ENCODE assay signal across 8 mouse cellular contexts in genomic region chr7:31115182-31115581, GRCm38 (mm10). TPM values are rescaled to one million over a fixed set of nuclear protein-coding genes. Genes with fewer than 3 reads are reported as not detected.
A peak's percentile ranks its signal among the peaks of the same experiment; 100 is the strongest.
DNase-seq lines count a peak whose midpoint lies in the region; ATAC-seq and TF ChIP-seq lines count a peak whose summit lies in the region.
"Had no signal": no experiment of that assay in that cellular context is flagged by ENCODE, and none has a peak within 500 bp of the region (broad histone marks: within the 10 kb centered on the region; RNA-seq: fewer than 3 reads in every experiment).

Hpn (minus strand) TSS chr7:31115290.

- TF ChIP-seq EP300 in stomach, postnatal 0 days (optimal IDR thresholded peaks at IDR 0.05): no peak

- 0 out of 2 replicates have a peak, but pooled peaks cover 4% of the 10 kb centered on the region for H3K4me1 ChIP-seq in neural tube, embryonic 12.5 days
- H3K4me1 ChIP-seq in intestine, embryonic 14.5 days (replicated peaks; ENCODE audit: control insufficient read depth, insufficient read depth, low read length): peaks cover 15% of the 10 kb centered on the region
- peaks cover 10% of the 10 kb centered on the region for H3K4me1 ChIP-seq in limb, embryonic 15.5 days
- peaks cover 3% of the 10 kb centered on the region for H3K4me1 ChIP-seq in stomach, postnatal 0 days (replicated peaks; ENCODE audit: control insufficient read depth, insufficient read depth)
- H3K4me1 ChIP-seq in midbrain, postnatal 0 days (ENCODE audit: insufficient read depth, low read length): no peaks in the 10 kb centered on the region

- intact Hi-C loops in left cerebral cortex, postnatal 36 days (cut with DNase I): no loop called here

- no peak within 1 kb of the TSS for H3K4me3 ChIP-seq in neural tube, embryonic 12.5 days
- H3K4me3 ChIP-seq in intestine, embryonic 14.5 days (ENCODE audit: low read depth, low read length): peak within 1 kb of the TSS; percentile 16; the same call in 1 of the 2 replicates
- no peak within 1 kb of the TSS for H3K4me3 ChIP-seq in limb, embryonic 15.5 days
- H3K4me3 ChIP-seq in stomach, postnatal 0 days (ENCODE audit: low read depth, low read length): peak within 1 kb of the TSS; percentile 24
- H3K4me3 ChIP-seq in midbrain, postnatal 0 days (ENCODE audit: low read depth, low read length): no peak within 1 kb of the TSS

- peaks cover 5% of the 10 kb centered on the region for H3K27me3 ChIP-seq in neural tube, embryonic 12.5 days (replicated peaks)
- no peaks in the 10 kb centered on the region for H3K27me3 ChIP-seq in intestine, embryonic 14.5 days (replicated peaks; ENCODE audit: control insufficient read depth, insufficient read depth, low read length)
- H3K27me3 ChIP-seq in limb, embryonic 15.5 days: no peaks in the 10 kb centered on the region
- H3K27me3 ChIP-seq in stomach, postnatal 0 days (ENCODE audit: control insufficient read depth, insufficient read depth, low read length): no peaks in the 10 kb centered on the region
- H3K27me3 ChIP-seq in midbrain, postnatal 0 days (ENCODE audit: insufficient read depth, low read length): no peaks in the 10 kb centered on the region

- no peaks in the 10 kb centered on the region for H3K36me3 ChIP-seq in neural tube, embryonic 12.5 days
- H3K36me3 ChIP-seq in intestine, embryonic 14.5 days (ENCODE audit: control insufficient read depth, insufficient read depth, low read length): no peaks in the 10 kb centered on the region
- no peaks in the 10 kb centered on the region for H3K36me3 ChIP-seq in limb, embryonic 15.5 days
- no peaks in the 10 kb centered on the region for H3K36me3 ChIP-seq in stomach, postnatal 0 days (ENCODE audit: control insufficient read depth, insufficient read depth, low read length)
- no peaks in the 10 kb centered on the region for H3K36me3 ChIP-seq in midbrain, postnatal 0 days (ENCODE audit: insufficient read depth, low read length)

- H3K4me2 ChIP-seq in neural tube, embryonic 12.5 days (replicated peaks): 0 out of 2 replicates have a peak within 1 kb of the TSS, but pooled peaks have one; percentile 9
- H3K4me2 ChIP-seq in intestine, embryonic 14.5 days (ENCODE audit: low read length): peak within 1 kb of the TSS; percentile 41
- peak within 1 kb of the TSS; percentile 35 for H3K4me2 ChIP-seq in limb, embryonic 15.5 days
- H3K4me2 ChIP-seq in stomach, postnatal 0 days (replicated peaks; ENCODE audit: low read depth): peak within 1 kb of the TSS; percentile 40
- no peak within 1 kb of the TSS for H3K4me2 ChIP-seq in midbrain, postnatal 0 days (ENCODE audit: low read depth, low read length, poor library complexity, severe bottlenecking)

- no peak for ATAC-seq in neural tube, embryonic 12.5 days (ENCODE audit: low FRiP score, low read depth)
- ATAC-seq in intestine, embryonic 14.5 days (replicated peaks; ENCODE audit: low FRiP score, low TSS enrichment, low read depth): peak; percentile 79
- ATAC-seq in limb, embryonic 15.5 days (ENCODE audit: insufficient number of reproducible peaks, low FRiP score, low TSS enrichment, low read depth): no peak
- ATAC-seq in stomach, postnatal 0 days (ENCODE audit: low FRiP score, low TSS enrichment): peak; percentile 85
- ATAC-seq in midbrain, postnatal 0 days (ENCODE audit: low FRiP score): no peak
- ATAC-seq: inflammation-experienced regulatory T-cells, adult 6 months had no signal

- TF ChIP-seq CTCF in stomach, postnatal 0 days (IDR thresholded peaks at IDR 0.05; ENCODE audit: low read depth): no peak
- no peak for TF ChIP-seq CTCF in midbrain, postnatal 0 days (IDR thresholded peaks at IDR 0.05)

- no peak within 1 kb of the TSS for H3K27ac ChIP-seq in neural tube, embryonic 12.5 days
- peak within 1 kb of the TSS; percentile 43; the same call in 1 of the 2 replicates for H3K27ac ChIP-seq in intestine, embryonic 14.5 days (ENCODE audit: low read depth)
- H3K27ac ChIP-seq in limb, embryonic 15.5 days: no peak within 1 kb of the TSS; the same call in 1 of the 2 replicates
- peak within 1 kb of the TSS; percentile 49; the same call in 1 of the 2 replicates for H3K27ac ChIP-seq in stomach, postnatal 0 days (replicated peaks)
- H3K27ac ChIP-seq in midbrain, postnatal 0 days (ENCODE audit: low read depth, low read length): no peak within 1 kb of the TSS

- 18% methylated on average over 15 of the region's 15 CpGs for WGBS in neural tube, embryonic 12.5 days
- WGBS in intestine, embryonic 14.5 days: 21% methylated on average over 15 of the region's 15 CpGs
- WGBS in limb, embryonic 15.5 days: 20% methylated on average over 15 of the region's 15 CpGs
- WGBS in stomach, postnatal 0 days: 22% methylated on average over 15 of the region's 15 CpGs
- 22% methylated on average over 11 of the region's 15 CpGs for WGBS in midbrain, postnatal 0 days

- H3K9ac ChIP-seq in neural tube, embryonic 12.5 days: no peak within 1 kb of the TSS
- H3K9ac ChIP-seq in intestine, embryonic 14.5 days (ENCODE audit: low read length): peak within 1 kb of the TSS; percentile 27; the same call in 1 of the 2 replicates
- no peak within 1 kb of the TSS for H3K9ac ChIP-seq in limb, embryonic 15.5 days
- peak within 1 kb of the TSS; percentile 32 for H3K9ac ChIP-seq in stomach, postnatal 0 days (ENCODE audit: low read length)
- no peak within 1 kb of the TSS for H3K9ac ChIP-seq in midbrain, postnatal 0 days (replicated peaks; ENCODE audit: low read length, poor library complexity, severe bottlenecking)

- DNase-seq in neural tube, embryonic 10.5 days (ENCODE audit: extremely low spot score, low spot score): no peak
- peak; percentile 69 for DNase-seq in intestine, embryonic 14.5 days (ENCODE audit: low spot score)
- DNase-seq in stomach, postnatal 0 days (ENCODE audit: low spot score): peak; percentile 89
- DNase-seq in left cerebral cortex, postnatal 36 days (ENCODE audit: low spot score in 2 of 2): no peak
- DNase-seq in midbrain, postnatal 0 days (ENCODE audit: low spot score): no peak

- no peaks in the 10 kb centered on the region for H3K9me3 ChIP-seq in neural tube, embryonic 12.5 days
- no peaks in the 10 kb centered on the region for H3K9me3 ChIP-seq in intestine, embryonic 14.5 days (ENCODE audit: control insufficient read depth, low read length)
- H3K9me3 ChIP-seq in limb, embryonic 15.5 days: no peaks in the 10 kb centered on the region
- no peaks in the 10 kb centered on the region for H3K9me3 ChIP-seq in stomach, postnatal 0 days (ENCODE audit: control insufficient read depth, low read length)
- H3K9me3 ChIP-seq in midbrain, postnatal 0 days (ENCODE audit: low read length): no peaks in the 10 kb centered on the region

RNA-seq across cellular contexts. Expression of gene Hpn, which starts in this region (rescaled TPM):
- 0.27 and 0.46 TPM in 2 replicates for polyA plus RNA-seq in neural tube, embryonic 12.5 days (2016; fragmentation: Nextera tagmentation; extraction: Ambion mirVana)
- polyA plus RNA-seq in intestine, embryonic 14.5 days (2014; fragmentation: Nextera tagmentation; extraction: Ambion mirVana): 23.5 and 29.0 TPM in 2 replicates
- 2.4 and 3.4 TPM in 2 replicates for polyA plus RNA-seq in limb, embryonic 15.5 days (2015; fragmentation: Nextera tagmentation; extraction: Ambion mirVana)
- polyA plus RNA-seq in stomach, postnatal 0 days (2015; fragmentation: Nextera tagmentation; extraction: Ambion mirVana): 17.9 and 21.7 TPM in 2 replicates
- 1 to 10 TPM; 2.1 to 4.5 TPM for total RNA-seq in left cerebral cortex, postnatal 36 days (2021)
- total RNA-seq in midbrain, postnatal 0 days (2014; rRNA removed): 0.49 and 2.6 TPM in 2 replicates
- polyA plus RNA-seq in midbrain, postnatal 0 days (2015; fragmentation: Nextera tagmentation; extraction: Ambion mirVana): 0.62 TPM in 1 of 2 replicates, not detected in the other

Comparison
In these comparisons a context has a peak if more than half of its experiments do, and no peak if none do; other contexts are left out.
1. ATAC-seq: peak in intestine, embryonic 14.5 days (single experiment) and stomach, postnatal 0 days (single experiment); none in neural tube, embryonic 12.5 days (single experiment), limb, embryonic 15.5 days (single experiment) and midbrain, postnatal 0 days (single experiment).
2. H3K27ac ChIP-seq: peak in intestine, embryonic 14.5 days (single experiment) and stomach, postnatal 0 days (single experiment); none in neural tube, embryonic 12.5 days (single experiment), limb, embryonic 15.5 days (single experiment) and midbrain, postnatal 0 days (single experiment).
3. H3K4me3 ChIP-seq: peak in intestine, embryonic 14.5 days (single experiment) and stomach, postnatal 0 days (single experiment); none in neural tube, embryonic 12.5 days (single experiment), limb, embryonic 15.5 days (single experiment) and midbrain, postnatal 0 days (single experiment).
4. H3K9ac ChIP-seq: peak in intestine, embryonic 14.5 days (single experiment) and stomach, postnatal 0 days (single experiment); none in neural tube, embryonic 12.5 days (single experiment), limb, embryonic 15.5 days (single experiment) and midbrain, postnatal 0 days (single experiment).
5. DNase-seq: peak in intestine, embryonic 14.5 days (single experiment) and stomach, postnatal 0 days (single experiment); none in neural tube, embryonic 10.5 days (single experiment), left cerebral cortex, postnatal 36 days (0 of 2) and midbrain, postnatal 0 days (single experiment).